Mouse (Mus musculus): Measurements from ENCODE around the gene Lyar. TPM values are rescaled to one million over a fixed set of nuclear protein-coding genes. Genes with fewer than 3 reads are reported as not detected.

Gene Lyar
- total RNA-seq, 1 experiment = 124 TPM

- H3K9me3 ChIP-seq (ENCODE audit: control insufficient read depth, insufficient read depth, low read depth, low read length) = no peaks in the 10 kb centered on the region
- no peak for DNase-seq (ENCODE audit: low read depth, low spot score)
- no peaks in the 10 kb centered on the region for H3K4me1 ChIP-seq (ENCODE audit: control insufficient read depth in 2 of 2, insufficient read depth in 2 of 2, low read length in 2 of 2, poor library complexity in 1 of 2)
- H3K27ac ChIP-seq (ENCODE audit: insufficient read depth, low read depth, low read length, poor library complexity, severe bottlenecking) = no peak overlapping the region
- TF ChIP-seq MAFK (IDR thresholded peaks at IDR 0.05; ENCODE audit: insufficient read depth, low read depth, low read length) (no peak), HCFC1 (IDR thresholded peaks at IDR 0.05; ENCODE audit: borderline replicate concordance, insufficient read depth, low read length) (no peak), ZC3H11A (IDR thresholded peaks at IDR 0.05; ENCODE audit: borderline replicate concordance, low read depth, low read length) (no peak), ZNF384 (IDR thresholded peaks at IDR 0.05; ENCODE audit: low read depth, low read length) (no peak), CHD2 (IDR thresholded peaks at IDR 0.05; ENCODE audit: low read depth, low read length) (no peak)
- H3K4me3 ChIP-seq (ENCODE audit: insufficient read depth in 1 of 2, low read depth in 1 of 2, low read length in 2 of 2, poor library complexity in 1 of 2, severe bottlenecking in 1 of 2) = no peak overlapping the region
- H3K36me3 ChIP-seq (ENCODE audit: control insufficient read depth, insufficient read depth, low read length, poor library complexity, severe bottlenecking) = no peaks in the 10 kb centered on the region
- H3K9ac ChIP-seq (ENCODE audit: insufficient read depth, low read depth, low read length, poor library complexity, severe bottlenecking) = no peak overlapping the region
- in situ Hi-C loops (cut with MboI; ENCODE audit: low sequenced_read_pairs in 2 of 2, unreplicated experiment in 2 of 2) = no loop called here
These were observed 33.3 kb upstream of the Lyar start for GRCm38 (mm10) chr5:38187006-38187405.

GRCm38 (mm10) chr5:38190907-38191306 is 29.4 kb upstream of the Lyar start:
- no peak overlapping the region for H3K9ac ChIP-seq (ENCODE audit: insufficient read depth, low read depth, low read length, poor library complexity, severe bottlenecking)
- DNase-seq (ENCODE audit: low read depth, low spot score) = no peak
- H3K36me3 ChIP-seq (ENCODE audit: control insufficient read depth, insufficient read depth, low read length, poor library complexity, severe bottlenecking) = no peaks in the 10 kb centered on the region
- no peak for TF ChIP-seq ZNF384 (IDR thresholded peaks at IDR 0.05; ENCODE audit: low read depth, low read length)
- no peak for TF ChIP-seq MAFK (IDR thresholded peaks at IDR 0.05; ENCODE audit: insufficient read depth, low read depth, low read length)
- TF ChIP-seq CHD2 (IDR thresholded peaks at IDR 0.05; ENCODE audit: low read depth, low read length) = no peak
- no peak for TF ChIP-seq ZC3H11A (IDR thresholded peaks at IDR 0.05; ENCODE audit: borderline replicate concordance, low read depth, low read length)
- no peak for TF ChIP-seq HCFC1 (IDR thresholded peaks at IDR 0.05; ENCODE audit: borderline replicate concordance, insufficient read depth, low read length)
- H3K4me3 ChIP-seq (ENCODE audit: insufficient read depth in 1 of 2, low read depth in 1 of 2, low read length in 2 of 2, poor library complexity in 1 of 2, severe bottlenecking in 1 of 2) = no peak overlapping the region
- no peak overlapping the region for H3K27ac ChIP-seq (ENCODE audit: insufficient read depth, low read depth, low read length, poor library complexity, severe bottlenecking)
- H3K9me3 ChIP-seq (ENCODE audit: control insufficient read depth, insufficient read depth, low read depth, low read length) = no peaks in the 10 kb centered on the region
- no peaks in the 10 kb centered on the region for H3K4me1 ChIP-seq (ENCODE audit: control insufficient read depth in 2 of 2, insufficient read depth in 2 of 2, low read length in 2 of 2, poor library complexity in 1 of 2)
- in situ Hi-C loops (cut with MboI; ENCODE audit: low sequenced_read_pairs in 2 of 2, unreplicated experiment in 2 of 2) = no loop called here

- H3K9me3 ChIP-seq (ENCODE audit: control insufficient read depth, insufficient read depth, low read depth, low read length) = no peaks in the 10 kb centered on the region
- H3K36me3 ChIP-seq (ENCODE audit: control insufficient read depth, insufficient read depth, low read length, poor library complexity, severe bottlenecking) = no peaks in the 10 kb centered on the region
- H3K4me3 ChIP-seq (ENCODE audit: insufficient read depth in 1 of 2, low read depth in 1 of 2, low read length in 2 of 2, poor library complexity in 1 of 2, severe bottlenecking in 1 of 2) = no peak overlapping the region
- in situ Hi-C loops (cut with MboI; ENCODE audit: low sequenced_read_pairs in 2 of 2, unreplicated experiment in 2 of 2) = no loop called here
- TF ChIP-seq ZNF384 (IDR thresholded peaks at IDR 0.05; ENCODE audit: low read depth, low read length) = no peak
- no peak for TF ChIP-seq MAFK (IDR thresholded peaks at IDR 0.05; ENCODE audit: insufficient read depth, low read depth, low read length)
- no peak for TF ChIP-seq HCFC1 (IDR thresholded peaks at IDR 0.05; ENCODE audit: borderline replicate concordance, insufficient read depth, low read length)
- no peak for TF ChIP-seq CHD2 (IDR thresholded peaks at IDR 0.05; ENCODE audit: low read depth, low read length)
- no peak for TF ChIP-seq ZC3H11A (IDR thresholded peaks at IDR 0.05; ENCODE audit: borderline replicate concordance, low read depth, low read length)
- no peak overlapping the region for H3K27ac ChIP-seq (ENCODE audit: insufficient read depth, low read depth, low read length, poor library complexity, severe bottlenecking)
- no peaks in the 10 kb centered on the region for H3K4me1 ChIP-seq (ENCODE audit: control insufficient read depth in 2 of 2, insufficient read depth in 2 of 2, low read length in 2 of 2, poor library complexity in 1 of 2)
- H3K9ac ChIP-seq (ENCODE audit: insufficient read depth, low read depth, low read length, poor library complexity, severe bottlenecking) = no peak overlapping the region
- no peak for DNase-seq (ENCODE audit: low read depth, low spot score)
These were observed 25.3 kb upstream of the Lyar start for GRCm38 (mm10) chr5:38194946-38195345.

- Histone ChIP-seq H3K4me1 (ENCODE audit: control insufficient read depth in 2 of 2, insufficient read depth in 2 of 2, low read length in 2 of 2, poor library complexity in 1 of 2) (no peaks in the 10 kb centered on the region), H3K27ac (ENCODE audit: insufficient read depth, low read depth, low read length, poor library complexity, severe bottlenecking) (no peak overlapping the region), H3K36me3 (ENCODE audit: control insufficient read depth, insufficient read depth, low read length, poor library complexity, severe bottlenecking) (peaks cover 5% of the 10 kb centered on the region; the same call in 1 of the 2 replicates), H3K9ac (ENCODE audit: insufficient read depth, low read depth, low read length, poor library complexity, severe bottlenecking) (no peak overlapping the region), H3K4me3 (ENCODE audit: insufficient read depth in 1 of 2, low read depth in 1 of 2, low read length in 2 of 2, poor library complexity in 1 of 2, severe bottlenecking in 1 of 2) (no peak overlapping the region), H3K9me3 (ENCODE audit: control insufficient read depth, insufficient read depth, low read depth, low read length) (no peaks in the 10 kb centered on the region)
- no peak for DNase-seq (ENCODE audit: low read depth, low spot score)
- TF ChIP-seq ZC3H11A (IDR thresholded peaks at IDR 0.05; ENCODE audit: borderline replicate concordance, low read depth, low read length) = no peak
- no peak for TF ChIP-seq ZNF384 (IDR thresholded peaks at IDR 0.05; ENCODE audit: low read depth, low read length)
- TF ChIP-seq MAFK (IDR thresholded peaks at IDR 0.05; ENCODE audit: insufficient read depth, low read depth, low read length) = no peak
- TF ChIP-seq CHD2 (IDR thresholded peaks at IDR 0.05; ENCODE audit: low read depth, low read length) = no peak
- no peak for TF ChIP-seq HCFC1 (IDR thresholded peaks at IDR 0.05; ENCODE audit: borderline replicate concordance, insufficient read depth, low read length)
- in situ Hi-C loops (cut with MboI; ENCODE audit: low sequenced_read_pairs in 2 of 2, unreplicated experiment in 2 of 2) = no loop called here
These were observed 24.3 kb upstream of the Lyar start for GRCm38 (mm10) chr5:38195941-38196340.

All from ES-E14 (cell line).